Mouse (Mus musculus) embryonic facial prominence, embryonic 15.5 days (tissue): Measurements from ENCODE around the gene Gpr182. TPM values are rescaled to one million over a fixed set of nuclear protein-coding genes. Genes with fewer than 3 reads are reported as not detected.

ENCODE experiments used
- ATAC-seq: fragments of 200-750 bp; cut with Nextera tagmentation; 2 replicates; pipeline ENCODE4 v1.8.0; 2017; ENCODE audit warnings: low read depth, moderate TSS enrichment; ENCODE audit not compliant: insufficient number of reproducible peaks, low FRiP score, low TSS enrichment
- H3K27ac ChIP-seq: fragments of 300-500 bp; sonication (generic); replicated peaks from 2 replicates; pipeline ENCODE4 v1.5.1; 2015; ENCODE audit warnings: mild to moderate bottlenecking, inconsistent platforms
- H3K27me3 ChIP-seq: fragments of 300-500 bp; sonication (generic); 2 replicates; pipeline ENCODE4 v1.6.1; 2015; ENCODE audit warnings: inconsistent platforms
- H3K36me3 ChIP-seq: fragments of 300-500 bp; sonication (generic); 2 replicates; pipeline ENCODE4 v1.6.1; 2015; ENCODE audit warnings: mild to moderate bottlenecking, inconsistent platforms
- H3K4me1 ChIP-seq: fragments of 300-500 bp; sonication (generic); 2 replicates; pipeline ENCODE4 v1.6.1; 2015; ENCODE audit warnings: inconsistent platforms
- H3K4me2 ChIP-seq: fragments of 300-500 bp; sonication (generic); replicated peaks from 2 replicates; pipeline ENCODE4 v1.6.1; 2015; ENCODE audit warnings: mild to moderate bottlenecking, inconsistent platforms
- H3K4me3 ChIP-seq: fragments of 300-500 bp; sonication (generic); replicated peaks from 2 replicates; pipeline ENCODE4 v1.5.1; 2015; ENCODE audit warnings: mild to moderate bottlenecking, inconsistent platforms
- H3K9ac ChIP-seq: fragments of 300-500 bp; sonication (generic); 2 replicates; pipeline ENCODE4 v1.6.1; 2015; ENCODE audit warnings: inconsistent platforms
- H3K9me3 ChIP-seq: fragments of 300-500 bp; sonication (generic); replicated peaks from 2 replicates; pipeline ENCODE4 v1.6.1; 2016; ENCODE audit warnings: inconsistent platforms
- WGBS: fragments of 180-500 bp; shearing (Covaris S2); methylation state at CpG from one replicate; pipeline ENCODE4 v1.1.7; 2015; 5-methylcytosine and 5-hydroxymethylcytosine counted together
- polyA plus RNA-seq: library from polyadenylated mRNA; unstranded; fragments of >200 nt; fragmentation: Nextera tagmentation; extraction: Ambion mirVana; gene quantifications from 2 replicates; pipeline ENCODE4 v1.2.1, GENCODE M21; 2015

Gene Gpr182
- polyA plus RNA-seq, 1 experiment from 2014 or later, result 2.0 TPM

DNA sequence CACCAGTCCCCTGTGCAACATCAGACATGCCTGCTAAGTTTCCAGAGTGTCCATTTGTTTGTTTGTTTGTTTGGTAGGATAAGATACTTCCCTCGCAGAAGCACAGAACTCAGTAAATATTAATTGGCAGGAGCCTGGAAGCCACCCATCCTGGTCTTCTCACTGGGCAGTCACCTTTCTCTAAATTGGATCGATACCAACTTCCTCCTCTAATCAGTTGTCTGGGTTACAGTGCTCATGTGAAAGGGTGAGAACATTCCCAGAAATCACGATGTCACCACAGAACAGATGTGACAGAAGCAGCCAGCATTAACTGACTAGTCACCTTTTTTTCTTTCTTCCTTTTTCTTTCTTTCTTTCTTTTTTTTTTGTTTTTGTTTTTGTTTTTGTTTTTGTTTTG lies 3.7 kb upstream of the Gpr182 start:
- WGBS, result 72% methylated on average over 3 of the region's 3 CpGs
- Histone ChIP-seq H3K9ac (no peak overlapping the region), H3K36me3 (no peaks in the 10 kb centered on the region), H3K9me3 (no peaks in the 10 kb centered on the region), H3K4me3 (no peak overlapping the region), H3K4me2 (no peak overlapping the region), H3K27ac (no peak overlapping the region), H3K27me3 (no peaks in the 10 kb centered on the region), H3K4me1 (no peaks in the 10 kb centered on the region)
- ATAC-seq, result no peak

DNA sequence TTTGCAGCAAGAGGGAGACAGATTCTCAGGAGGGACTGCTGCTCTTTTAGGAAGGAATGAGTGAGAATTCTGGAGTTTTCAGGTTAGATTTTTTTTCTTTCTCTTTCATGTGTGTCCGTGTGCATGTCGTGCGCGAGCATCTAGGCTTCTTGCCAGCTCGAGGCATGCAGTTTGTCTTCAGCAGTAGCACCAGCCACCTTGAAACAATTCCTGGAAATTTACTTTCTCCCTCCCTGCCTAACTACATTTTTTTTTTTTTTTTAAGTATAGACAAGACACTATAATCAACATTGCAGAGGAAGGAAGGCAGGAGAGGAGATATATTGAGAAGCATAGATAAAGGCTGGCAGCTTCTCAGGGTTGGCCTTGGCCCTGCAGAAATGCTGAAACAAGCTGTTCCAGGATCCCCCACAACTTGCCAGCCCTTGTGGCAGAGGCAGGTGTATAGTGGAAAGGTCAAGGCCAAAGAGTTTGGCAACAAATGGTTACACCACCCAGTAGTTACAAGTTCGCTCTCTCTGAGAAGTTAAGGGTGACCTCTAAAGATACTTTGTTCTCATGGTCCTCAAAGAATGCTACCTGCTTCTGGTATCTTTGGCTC lies 3.1 kb upstream of the Gpr182 start:
- H3K4me3 ChIP-seq, result no peak overlapping the region
- no peaks in the 10 kb centered on the region for H3K9me3 ChIP-seq
- no peaks in the 10 kb centered on the region for H3K4me1 ChIP-seq
- H3K27ac ChIP-seq, result no peak overlapping the region
- H3K27me3 ChIP-seq, result no peaks in the 10 kb centered on the region
- no peak overlapping the region for H3K4me2 ChIP-seq
- no peak overlapping the region for H3K9ac ChIP-seq
- 41% methylated on average over 6 of the region's 6 CpGs for WGBS
- ATAC-seq, result no peak
- no peaks in the 10 kb centered on the region for H3K36me3 ChIP-seq

DNA sequence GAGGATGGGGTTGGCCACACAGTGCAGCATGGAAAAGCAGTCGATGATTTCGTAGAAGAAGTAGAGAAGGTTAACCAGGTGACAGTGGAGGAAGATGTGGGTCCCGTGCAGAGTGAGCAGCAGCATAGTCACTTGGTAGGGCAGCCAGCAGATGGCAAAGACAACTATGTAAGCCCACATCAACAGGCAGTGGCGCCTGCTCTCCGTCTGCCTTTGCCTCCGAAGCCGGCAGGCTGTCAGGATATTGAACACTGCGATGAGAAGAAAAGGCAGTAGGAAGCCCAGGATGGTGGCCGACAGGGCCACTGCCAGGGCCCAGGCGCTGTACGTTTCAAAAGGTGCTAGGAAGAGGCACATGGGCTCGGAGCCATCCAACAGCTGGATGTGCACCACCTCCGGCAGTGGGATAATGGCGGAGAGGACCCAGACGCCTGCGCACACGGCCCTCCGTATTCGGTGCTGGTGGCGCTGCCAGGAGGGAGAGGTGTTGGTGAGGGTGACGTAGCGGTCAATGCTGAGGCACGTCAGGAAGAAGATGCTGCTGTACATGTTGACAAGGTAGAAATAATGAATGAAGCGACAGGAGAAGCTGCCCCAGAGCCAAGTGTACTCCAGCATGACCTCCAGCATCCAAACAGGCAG lies 1.3 kb downstream of the Gpr182 start:
- H3K4me2 ChIP-seq, result peak overlapping the region; percentile 26
- H3K36me3 ChIP-seq, result peaks cover 22% of the 10 kb centered on the region
- H3K27me3 ChIP-seq, result no peaks in the 10 kb centered on the region
- H3K9me3 ChIP-seq, result no peaks in the 10 kb centered on the region
- ATAC-seq, result no peak
- WGBS, result 56% methylated on average over 24 of the region's 24 CpGs
- H3K4me1 ChIP-seq, result peaks cover 9% of the 10 kb centered on the region
- H3K9ac ChIP-seq, result no peak overlapping the region
- H3K4me3 ChIP-seq, result peak overlapping the region; percentile 7; the same call in 1 of the 2 replicates
- H3K27ac ChIP-seq, result no peak overlapping the region

DNA sequence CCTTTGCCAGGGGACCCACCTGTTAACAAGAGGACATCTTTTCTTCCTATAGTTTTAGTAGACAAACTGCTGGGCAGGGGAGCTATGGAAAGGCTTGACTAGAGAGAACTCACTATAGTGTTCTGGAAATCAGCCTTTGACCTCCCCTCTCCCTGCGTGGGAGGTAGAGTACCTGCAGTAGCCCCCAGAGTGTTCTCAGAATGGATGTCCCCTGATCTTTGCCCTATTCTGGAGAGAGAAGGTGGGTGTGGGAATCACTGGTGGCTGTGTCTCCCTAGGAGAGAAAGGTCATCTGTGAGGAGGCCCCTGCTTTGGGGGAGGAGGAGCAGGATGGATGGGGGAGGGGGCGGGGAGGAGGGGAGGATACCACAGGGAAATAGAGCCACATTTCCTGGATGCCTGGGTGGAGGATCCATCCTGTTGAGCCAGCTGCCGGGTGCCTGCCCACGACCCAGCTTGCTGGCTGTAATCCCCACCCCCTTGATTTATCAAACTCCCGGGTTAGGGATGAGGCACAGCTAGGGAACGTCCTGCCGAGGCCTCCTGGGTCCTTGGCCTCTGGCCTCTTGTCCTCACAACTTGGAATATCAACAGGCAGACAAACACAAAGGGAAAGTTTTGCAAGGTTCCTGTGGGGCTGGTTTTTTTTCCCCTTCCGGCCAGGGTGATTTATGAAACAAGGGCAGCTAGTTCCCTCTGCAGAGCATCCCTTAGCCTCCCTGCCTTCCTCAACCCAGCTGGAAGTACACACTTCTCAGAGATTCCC lies 2.5 kb downstream of the Gpr182 start:
- Histone ChIP-seq H3K36me3 (peaks cover 33% of the 10 kb centered on the region), H3K27me3 (no peaks in the 10 kb centered on the region), H3K4me2 (0 out of 2 replicates have a peak overlapping the region, but pooled peaks have one; percentile 26), H3K9ac (no peak overlapping the region), H3K27ac (no peak overlapping the region), H3K4me3 (no peak overlapping the region), H3K4me1 (peaks cover 14% of the 10 kb centered on the region), H3K9me3 (no peaks in the 10 kb centered on the region)
- WGBS, result 18% methylated on average over 7 of the region's 8 CpGs
- no peak for ATAC-seq

DNA sequence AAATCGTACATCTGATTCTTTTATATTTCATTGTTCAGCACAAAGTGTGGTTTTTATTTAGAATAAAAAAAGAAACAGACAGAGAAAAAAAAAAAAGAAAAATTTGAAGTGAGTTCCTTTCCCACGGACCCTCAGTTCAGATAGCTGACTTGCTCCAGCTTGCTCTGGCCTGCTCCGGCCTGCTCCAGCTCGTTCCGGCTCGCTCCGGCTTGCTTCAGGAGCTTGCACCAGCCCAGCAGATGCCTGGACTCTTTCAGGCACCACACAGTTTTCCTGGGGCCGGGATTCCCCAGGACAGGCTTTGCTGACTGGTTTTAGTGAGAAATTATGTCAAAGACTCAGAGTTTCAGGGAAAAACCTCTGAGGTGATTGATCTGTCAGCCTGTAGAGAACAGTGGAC lies 4.3 kb downstream of the Gpr182 start:
- Histone ChIP-seq H3K9me3 (no peaks in the 10 kb centered on the region), H3K27ac (no peak overlapping the region), H3K9ac (no peak overlapping the region), H3K4me2 (no peak overlapping the region), H3K27me3 (no peaks in the 10 kb centered on the region), H3K36me3 (peaks cover 50% of the 10 kb centered on the region), H3K4me3 (no peak overlapping the region), H3K4me1 (peaks cover 14% of the 10 kb centered on the region)
- ATAC-seq, result no peak
- WGBS, result 71% methylated on average over 8 of the region's 8 CpGs

DNA sequence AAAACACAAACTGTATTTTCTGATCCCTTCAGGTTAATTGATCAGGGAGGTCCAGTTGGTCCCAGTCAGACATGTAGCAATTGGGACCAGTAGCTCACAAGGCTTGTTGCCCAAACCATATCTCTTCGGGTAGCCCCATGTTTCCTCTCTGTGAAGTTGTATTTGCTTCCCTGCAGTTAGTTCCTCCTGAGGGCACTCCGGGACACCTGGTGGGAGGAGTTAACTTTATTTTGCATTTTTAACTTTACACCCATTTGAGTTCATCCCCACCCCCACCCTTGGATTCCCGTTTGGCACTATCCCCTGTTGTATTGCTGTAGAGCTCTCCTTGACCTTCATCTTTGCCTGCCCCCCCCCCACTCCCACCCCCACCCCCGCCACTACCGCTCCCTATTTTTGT lies 5.6 kb downstream of the Gpr182 start:
- Histone ChIP-seq H3K4me3 (no peak overlapping the region), H3K27me3 (no peaks in the 10 kb centered on the region), H3K27ac (no peak overlapping the region), H3K4me1 (peaks cover 17% of the 10 kb centered on the region), H3K4me2 (no peak overlapping the region), H3K9ac (no peak overlapping the region), H3K9me3 (no peaks in the 10 kb centered on the region), H3K36me3 (peaks cover 60% of the 10 kb centered on the region)
- ATAC-seq, result no peak
- WGBS, result 68% methylated on average over 5 of the region's 5 CpGs

DNA sequence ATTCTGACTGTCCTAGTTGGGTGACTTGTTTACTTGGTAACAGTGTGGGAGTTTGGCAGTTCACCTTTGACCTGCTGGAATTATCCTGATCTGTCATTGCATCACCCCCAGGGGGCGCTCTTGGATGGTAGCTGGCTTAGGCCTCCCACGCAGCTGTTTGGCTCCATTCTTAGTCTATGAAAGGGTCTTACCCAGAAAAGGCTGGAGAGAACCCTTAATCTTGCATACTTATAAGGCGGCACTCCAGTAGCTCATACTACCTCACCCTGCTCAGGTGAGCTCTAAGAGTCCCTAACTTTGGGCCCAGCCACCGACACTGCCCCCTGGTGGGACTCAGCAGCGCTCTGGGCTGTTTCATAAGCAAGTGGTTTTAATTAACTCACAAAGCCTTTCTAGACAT lies 6.9 kb downstream of the Gpr182 start:
- Histone ChIP-seq H3K36me3 (peaks cover 60% of the 10 kb centered on the region), H3K9me3 (no peaks in the 10 kb centered on the region), H3K9ac (no peak overlapping the region), H3K27ac (no peak overlapping the region), H3K4me1 (peaks cover 25% of the 10 kb centered on the region), H3K4me2 (no peak overlapping the region), H3K27me3 (no peaks in the 10 kb centered on the region), H3K4me3 (no peak overlapping the region)
- ATAC-seq, result no peak
- 56% methylated on average over 5 of the region's 5 CpGs for WGBS

DNA sequence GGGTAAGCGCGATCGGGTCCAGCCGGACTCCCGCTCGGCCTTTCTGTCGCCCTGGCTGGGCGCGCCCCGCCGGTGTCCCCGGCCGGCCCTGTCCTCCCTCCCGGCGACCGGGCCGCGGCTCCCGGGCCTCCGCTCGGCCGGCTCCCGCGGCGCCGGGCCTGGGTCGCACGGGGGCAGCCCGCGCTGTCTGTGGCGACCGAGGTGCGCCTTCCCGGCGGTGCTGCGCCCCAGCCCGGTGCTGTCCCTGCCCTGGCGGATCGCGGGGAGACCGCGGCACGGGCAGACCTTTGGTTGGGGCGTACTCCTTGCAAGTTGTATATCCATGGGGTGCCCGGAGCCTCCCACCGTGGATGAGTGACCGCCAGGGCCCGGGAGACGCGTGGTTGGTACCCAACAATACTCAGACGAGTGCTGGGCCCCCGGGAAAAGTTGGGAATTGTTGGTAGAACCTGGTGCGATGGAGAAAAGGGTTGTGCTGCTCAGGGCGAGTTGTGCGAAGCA lies 11.8 kb downstream of the Gpr182 start:
- WGBS, result under 1% methylated on average over 55 of the region's 55 CpGs
- peak; percentile 49 for ATAC-seq
- peak overlapping the region; percentile 75 for H3K27ac ChIP-seq
- H3K9ac ChIP-seq, result peak overlapping the region; percentile 96
- peaks cover 35% of the 10 kb centered on the region for H3K36me3 ChIP-seq
- peak overlapping the region; percentile 94 for H3K4me3 ChIP-seq
- H3K4me1 ChIP-seq, result peaks cover 19% of the 10 kb centered on the region
- H3K9me3 ChIP-seq, result no peaks in the 10 kb centered on the region
- H3K4me2 ChIP-seq, result peak overlapping the region; percentile 62
- no peaks in the 10 kb centered on the region; the same call in 1 of the 2 replicates for H3K27me3 ChIP-seq

DNA sequence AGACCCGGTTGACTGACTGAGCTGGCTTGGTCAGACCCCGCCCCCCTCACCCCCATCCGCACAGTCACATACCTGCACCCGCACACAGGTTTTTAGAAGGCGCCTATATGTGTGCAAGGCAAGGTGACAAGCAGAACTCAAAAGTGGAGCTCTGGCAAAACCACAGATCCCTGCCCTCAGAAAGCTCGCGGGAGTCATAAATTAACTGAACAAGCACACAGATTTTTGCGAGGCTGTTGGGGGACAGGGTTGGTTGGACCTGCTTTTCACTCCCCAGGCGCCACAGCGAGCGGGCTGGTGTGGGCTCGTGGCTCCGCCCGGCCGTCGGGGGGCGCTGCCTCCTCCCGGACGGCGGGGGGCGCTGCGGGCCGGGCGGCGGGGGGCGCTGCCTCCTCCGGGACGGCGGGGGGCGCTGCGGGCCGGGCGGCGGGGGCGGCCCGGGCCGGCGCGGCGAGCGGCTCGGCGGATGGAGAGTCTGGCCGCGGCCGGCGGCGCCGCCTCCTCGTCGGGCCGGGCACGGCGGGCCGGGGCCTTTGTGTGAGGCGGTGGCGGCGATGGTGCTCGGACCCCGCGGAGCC lies 12.4 kb downstream of the Gpr182 start, which contains the start of gene Zbtb39:
TSS of gene Zbtb39 (plus strand) at position 456 of the 578 bp plus-strand sequence.
- Histone ChIP-seq H3K27me3 (no peaks in the 10 kb centered on the region; the same call in 1 of the 2 replicates), H3K27ac (peak within 1 kb of the TSS; percentile 75), H3K9me3 (no peaks in the 10 kb centered on the region), H3K4me3 (peak within 1 kb of the TSS; percentile 94), H3K4me1 (peaks cover 16% of the 10 kb centered on the region), H3K4me2 (peak within 1 kb of the TSS; percentile 62), H3K9ac (peak within 1 kb of the TSS; percentile 96), H3K36me3 (peaks cover 29% of the 10 kb centered on the region)
- 1% methylated on average over 57 of the region's 61 CpGs for WGBS
- ATAC-seq, result peak; percentile 85

DNA sequence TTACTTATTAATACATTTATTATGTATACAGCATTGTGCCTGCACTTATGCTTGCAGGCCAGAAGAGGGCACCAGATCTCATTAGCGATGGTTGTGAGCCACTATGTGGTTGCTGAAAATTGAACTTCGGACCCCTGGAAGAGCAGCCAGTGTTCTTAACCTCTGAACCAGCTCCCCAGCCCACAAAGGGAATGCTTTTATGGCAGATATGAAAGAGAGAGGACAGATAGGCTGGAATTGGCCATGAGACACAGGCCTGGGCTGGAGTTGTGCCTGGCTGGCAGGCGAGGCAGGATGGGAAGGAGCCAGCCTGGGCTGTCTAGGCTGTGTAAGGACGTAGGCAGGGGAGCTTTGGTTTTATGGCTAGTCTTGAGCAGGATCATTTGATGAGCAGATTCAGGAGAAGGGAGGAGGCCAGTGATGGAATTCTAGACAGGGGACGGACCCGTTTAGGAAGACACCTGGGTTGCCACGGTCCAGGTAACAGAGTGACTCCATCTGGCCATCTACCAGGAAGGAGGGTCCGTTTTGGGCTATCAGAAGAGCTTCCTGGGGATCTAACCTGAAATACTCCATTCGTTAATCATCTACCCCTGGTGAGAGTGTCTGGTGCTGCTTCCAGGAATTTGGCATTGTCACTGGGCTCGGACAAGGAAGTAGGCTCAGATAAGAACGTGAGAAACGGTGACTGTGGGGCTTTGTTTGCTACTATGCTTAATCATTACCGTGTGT lies 13.2 kb downstream of the Gpr182 start:
- Histone ChIP-seq H3K9me3 (no peaks in the 10 kb centered on the region), H3K4me2 (peak overlapping the region; percentile 62), H3K27ac (no peak overlapping the region), H3K9ac (no peak overlapping the region), H3K4me1 (peaks cover 16% of the 10 kb centered on the region), H3K27me3 (no peaks in the 10 kb centered on the region; the same call in 1 of the 2 replicates), H3K4me3 (0 out of 2 replicates have a peak overlapping the region, but pooled peaks have one; percentile 94), H3K36me3 (peaks cover 21% of the 10 kb centered on the region)
- no peak for ATAC-seq
- WGBS, result 46% methylated on average over 13 of the region's 13 CpGs
